Mouse (Mus musculus): ENCODE measurements around the gene Smcr8. TPM values are rescaled to one million over a fixed set of nuclear protein-coding genes. Genes with fewer than 3 reads are reported as not detected.

Smcr8 gene
- polyA plus RNA-seq, 1 experiment from 2014 or later = 8.2 TPM

DNA sequence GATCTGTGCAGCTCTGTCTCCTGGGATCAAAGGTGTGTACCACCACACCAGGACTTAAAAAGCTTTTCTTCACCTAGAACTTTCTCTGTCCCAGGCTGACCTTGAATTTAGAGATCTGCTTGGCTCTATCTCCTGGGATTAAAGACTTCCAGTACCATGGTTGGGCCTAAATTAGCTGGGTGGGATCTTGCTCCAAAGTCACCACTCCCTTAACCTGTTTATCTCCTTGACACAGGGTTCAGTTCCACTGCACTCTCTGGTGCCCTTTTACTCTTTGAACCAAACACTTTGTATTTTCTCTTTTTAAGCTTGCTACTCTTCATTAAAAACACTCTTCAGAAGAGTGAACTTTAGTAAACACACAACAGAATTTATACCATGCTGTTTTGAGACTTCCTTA, 39.9 kb upstream of the Smcr8 start:
- H3K4me3 ChIP-seq (ENCODE audit: low read depth, low read length) = no peak overlapping the region
- no peaks in the 10 kb centered on the region for H3K4me1 ChIP-seq (replicated peaks; ENCODE audit: control insufficient read depth, insufficient read depth, low read length)
- DNase-seq (ENCODE audit: low spot score) (no peak), ATAC-seq (replicated peaks; ENCODE audit: low FRiP score, low TSS enrichment, low read depth) (no peak)
- H3K9me3 ChIP-seq (ENCODE audit: control insufficient read depth, low read length) = no peaks in the 10 kb centered on the region
- no peak overlapping the region for H3K27ac ChIP-seq (ENCODE audit: low read depth)
- H3K36me3 ChIP-seq (ENCODE audit: control insufficient read depth, insufficient read depth, low read length) = peaks cover 40% of the 10 kb centered on the region
- H3K27me3 ChIP-seq (replicated peaks; ENCODE audit: control insufficient read depth, insufficient read depth, low read length) = no peaks in the 10 kb centered on the region
- H3K4me2 ChIP-seq (ENCODE audit: low read length) = no peak overlapping the region
- H3K9ac ChIP-seq (ENCODE audit: low read length) = no peak overlapping the region

DNA sequence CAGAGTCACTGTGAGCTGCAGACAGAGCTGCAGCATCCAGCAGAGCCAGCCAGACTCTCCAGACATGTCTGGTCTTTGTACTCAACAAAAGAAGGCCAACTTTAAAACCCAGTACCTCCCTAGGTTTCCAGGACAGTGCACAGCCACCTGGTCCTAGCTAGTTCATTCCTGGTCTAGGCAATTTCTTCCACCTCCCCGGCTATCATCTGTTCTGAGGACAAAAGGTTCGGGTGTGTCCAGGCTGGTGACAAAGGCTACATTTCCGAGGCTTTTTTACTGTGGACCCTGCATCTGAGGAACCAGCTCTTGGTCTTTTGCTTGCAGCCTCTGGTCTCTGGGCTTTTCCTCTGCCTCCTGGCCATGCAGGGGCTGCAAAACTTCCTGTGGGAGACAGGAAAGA, 37.0 kb upstream of the Smcr8 start:
- no peak overlapping the region for H3K4me2 ChIP-seq (ENCODE audit: low read length)
- WGBS = 87% methylated on average over 3 of the region's 3 CpGs
- no peaks in the 10 kb centered on the region for H3K27me3 ChIP-seq (replicated peaks; ENCODE audit: control insufficient read depth, insufficient read depth, low read length)
- no peaks in the 10 kb centered on the region for H3K4me1 ChIP-seq (replicated peaks; ENCODE audit: control insufficient read depth, insufficient read depth, low read length)
- no peak overlapping the region for H3K9ac ChIP-seq (ENCODE audit: low read length)
- no peak overlapping the region for H3K27ac ChIP-seq (ENCODE audit: low read depth)
- H3K9me3 ChIP-seq (ENCODE audit: control insufficient read depth, low read length) = no peaks in the 10 kb centered on the region
- ATAC-seq (replicated peaks; ENCODE audit: low FRiP score, low TSS enrichment, low read depth) (no peak), DNase-seq (ENCODE audit: low spot score) (no peak)
- H3K4me3 ChIP-seq (ENCODE audit: low read depth, low read length) = no peak overlapping the region
- peaks cover 61% of the 10 kb centered on the region for H3K36me3 ChIP-seq (ENCODE audit: control insufficient read depth, insufficient read depth, low read length)

DNA sequence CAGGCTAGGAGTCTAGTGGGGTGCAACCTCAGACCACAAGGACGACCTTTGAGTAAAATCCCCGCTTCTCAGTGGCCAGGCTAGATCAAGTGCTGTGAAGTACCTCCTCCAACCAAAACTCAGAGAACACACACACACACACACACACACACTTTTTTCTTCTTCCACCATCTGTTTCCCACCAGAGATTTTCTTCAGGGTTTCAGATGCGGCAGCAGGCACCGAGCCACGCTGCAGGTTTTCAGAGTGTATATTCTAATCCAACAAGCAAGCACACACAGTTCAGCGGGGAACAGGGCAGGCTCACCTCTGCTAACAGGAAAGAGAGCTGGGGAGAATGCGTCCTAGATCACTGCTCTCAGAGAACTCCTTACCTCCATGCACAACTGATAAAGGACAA, 21.8 kb upstream of the Smcr8 start:
- Histone ChIP-seq H3K4me2 (ENCODE audit: low read length) (no peak overlapping the region), H3K36me3 (ENCODE audit: control insufficient read depth, insufficient read depth, low read length) (peaks cover 78% of the 10 kb centered on the region), H3K4me1 (replicated peaks; ENCODE audit: control insufficient read depth, insufficient read depth, low read length) (no peaks in the 10 kb centered on the region), H3K27me3 (replicated peaks; ENCODE audit: control insufficient read depth, insufficient read depth, low read length) (no peaks in the 10 kb centered on the region), H3K4me3 (ENCODE audit: low read depth, low read length) (no peak overlapping the region), H3K27ac (ENCODE audit: low read depth) (no peak overlapping the region), H3K9me3 (ENCODE audit: control insufficient read depth, low read length) (no peaks in the 10 kb centered on the region), H3K9ac (ENCODE audit: low read length) (no peak overlapping the region)
- 84% methylated on average over 7 of the region's 7 CpGs for WGBS
- no peak for DNase-seq (ENCODE audit: low spot score)
- no peak for ATAC-seq (replicated peaks; ENCODE audit: low FRiP score, low TSS enrichment, low read depth)

DNA sequence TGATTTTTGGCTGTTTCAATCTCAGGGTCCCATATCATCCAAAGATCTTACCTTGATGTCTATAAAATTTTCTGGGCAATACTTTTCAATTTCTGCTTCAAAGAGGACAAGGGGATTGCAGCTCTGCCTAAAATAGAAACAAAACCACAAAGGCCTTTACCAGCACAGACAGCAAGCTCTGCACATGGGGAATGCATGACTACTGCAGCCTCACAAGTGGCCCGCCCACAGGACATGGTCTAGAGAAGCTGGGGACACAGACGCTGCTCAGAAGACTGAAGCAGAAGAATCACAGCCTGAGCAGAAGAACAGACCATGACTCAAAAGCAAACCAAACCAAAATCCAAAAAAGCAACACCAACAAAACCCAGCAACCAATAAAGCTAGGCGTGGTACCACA, 15.6 kb upstream of the Smcr8 start:
- Histone ChIP-seq H3K4me1 (replicated peaks; ENCODE audit: control insufficient read depth, insufficient read depth, low read length) (no peaks in the 10 kb centered on the region), H3K4me2 (ENCODE audit: low read length) (no peak overlapping the region), H3K9ac (ENCODE audit: low read length) (no peak overlapping the region), H3K9me3 (ENCODE audit: control insufficient read depth, low read length) (no peaks in the 10 kb centered on the region), H3K27ac (ENCODE audit: low read depth) (no peak overlapping the region), H3K36me3 (ENCODE audit: control insufficient read depth, insufficient read depth, low read length) (peaks cover 54% of the 10 kb centered on the region), H3K4me3 (ENCODE audit: low read depth, low read length) (no peak overlapping the region), H3K27me3 (replicated peaks; ENCODE audit: control insufficient read depth, insufficient read depth, low read length) (no peaks in the 10 kb centered on the region)
- DNase-seq (ENCODE audit: low spot score) (no peak), ATAC-seq (replicated peaks; ENCODE audit: low FRiP score, low TSS enrichment, low read depth) (no peak)
- 91% methylated on average over 3 of the region's 3 CpGs for WGBS

DNA sequence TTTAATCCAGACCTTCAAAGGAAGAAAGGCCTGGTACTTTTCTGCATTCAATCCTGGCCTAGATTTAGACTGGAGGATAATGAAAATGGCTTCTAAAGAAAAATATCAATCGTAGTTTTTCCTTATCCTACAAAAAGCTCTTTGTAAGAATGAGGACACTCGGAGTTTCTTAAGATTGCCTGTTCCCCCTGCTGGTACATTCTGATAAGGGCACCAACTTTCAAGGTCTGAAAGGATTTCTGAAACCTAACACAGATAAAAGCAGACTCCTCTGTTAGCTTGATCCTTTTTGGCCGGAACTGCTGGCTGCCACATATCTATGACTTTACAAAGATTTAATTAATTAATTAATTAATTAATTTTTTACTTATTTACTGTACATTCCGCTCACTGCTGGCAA, 10.4 kb upstream of the Smcr8 start:
- DNase-seq (ENCODE audit: low spot score) (no peak), ATAC-seq (replicated peaks; ENCODE audit: low FRiP score, low TSS enrichment, low read depth) (no peak)
- H3K4me2 ChIP-seq (ENCODE audit: low read length) = no peak overlapping the region
- 83% methylated on average over 4 of the region's 4 CpGs for WGBS
- H3K4me1 ChIP-seq (replicated peaks; ENCODE audit: control insufficient read depth, insufficient read depth, low read length) = no peaks in the 10 kb centered on the region
- no peak overlapping the region for H3K4me3 ChIP-seq (ENCODE audit: low read depth, low read length)
- H3K27me3 ChIP-seq (replicated peaks; ENCODE audit: control insufficient read depth, insufficient read depth, low read length) = no peaks in the 10 kb centered on the region
- peaks cover 10% of the 10 kb centered on the region for H3K36me3 ChIP-seq (ENCODE audit: control insufficient read depth, insufficient read depth, low read length)
- no peak overlapping the region for H3K9ac ChIP-seq (ENCODE audit: low read length)
- no peak overlapping the region for H3K27ac ChIP-seq (ENCODE audit: low read depth)
- no peaks in the 10 kb centered on the region for H3K9me3 ChIP-seq (ENCODE audit: control insufficient read depth, low read length)

DNA sequence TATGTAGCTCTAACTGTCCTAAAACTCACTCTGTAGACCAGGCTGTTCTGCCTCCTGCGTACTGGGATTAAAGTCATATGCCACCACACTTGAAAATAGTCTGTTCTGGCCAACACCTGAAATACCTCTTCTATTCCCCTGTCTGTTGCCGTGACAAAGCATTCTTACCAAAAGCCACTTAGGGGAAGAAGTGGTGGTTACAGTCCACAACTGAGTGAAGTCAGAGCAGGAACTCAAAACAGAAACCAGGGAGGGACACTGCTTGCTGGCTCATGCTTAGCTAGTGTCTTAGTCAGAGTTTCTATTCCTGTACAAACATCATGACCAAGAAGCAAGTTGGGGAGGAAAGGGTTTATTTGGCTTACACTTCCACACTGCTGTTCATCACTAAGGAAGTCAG, 8.0 kb upstream of the Smcr8 start:
- Histone ChIP-seq H3K27me3 (replicated peaks; ENCODE audit: control insufficient read depth, insufficient read depth, low read length) (no peaks in the 10 kb centered on the region), H3K4me2 (ENCODE audit: low read length) (no peak overlapping the region), H3K4me1 (replicated peaks; ENCODE audit: control insufficient read depth, insufficient read depth, low read length) (no peaks in the 10 kb centered on the region), H3K4me3 (ENCODE audit: low read depth, low read length) (no peak overlapping the region), H3K36me3 (ENCODE audit: control insufficient read depth, insufficient read depth, low read length) (no peaks in the 10 kb centered on the region), H3K9me3 (ENCODE audit: control insufficient read depth, low read length) (no peaks in the 10 kb centered on the region), H3K27ac (ENCODE audit: low read depth) (no peak overlapping the region), H3K9ac (ENCODE audit: low read length) (no peak overlapping the region)
- ATAC-seq (replicated peaks; ENCODE audit: low FRiP score, low TSS enrichment, low read depth) (no peak), DNase-seq (ENCODE audit: low spot score) (no peak)
- 93% methylated on average over 2 of the region's 2 CpGs for WGBS

DNA sequence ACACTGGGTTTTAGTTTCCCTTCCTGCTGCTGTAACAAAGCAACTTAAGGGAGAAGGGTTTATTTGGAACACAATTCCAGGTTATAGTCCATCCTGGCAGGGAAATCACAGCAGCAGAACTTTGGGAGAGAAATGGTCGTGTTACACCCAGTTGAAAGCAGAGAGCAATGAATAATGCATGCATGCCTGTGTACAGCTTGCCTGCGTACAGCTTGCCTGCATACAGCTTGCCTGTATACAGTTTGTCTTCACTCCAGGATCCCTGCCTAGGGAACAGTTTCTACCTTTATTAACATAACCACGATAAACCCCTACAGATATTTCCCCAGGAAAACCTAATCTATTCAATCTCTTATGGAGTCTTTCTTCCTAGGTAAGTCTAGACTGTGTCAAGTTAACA, 6.5 kb upstream of the Smcr8 start:
- Histone ChIP-seq H3K4me1 (replicated peaks; ENCODE audit: control insufficient read depth, insufficient read depth, low read length) (peaks cover 10% of the 10 kb centered on the region), H3K9ac (ENCODE audit: low read length) (no peak overlapping the region), H3K4me3 (ENCODE audit: low read depth, low read length) (no peak overlapping the region), H3K27me3 (replicated peaks; ENCODE audit: control insufficient read depth, insufficient read depth, low read length) (no peaks in the 10 kb centered on the region), H3K36me3 (ENCODE audit: control insufficient read depth, insufficient read depth, low read length) (no peaks in the 10 kb centered on the region), H3K9me3 (ENCODE audit: control insufficient read depth, low read length) (no peaks in the 10 kb centered on the region), H3K27ac (ENCODE audit: low read depth) (no peak overlapping the region), H3K4me2 (ENCODE audit: low read length) (no peak overlapping the region)
- DNase-seq (ENCODE audit: low spot score) (no peak), ATAC-seq (replicated peaks; ENCODE audit: low FRiP score, low TSS enrichment, low read depth) (no peak)
- 90% methylated on average over 3 of the region's 3 CpGs for WGBS

DNA sequence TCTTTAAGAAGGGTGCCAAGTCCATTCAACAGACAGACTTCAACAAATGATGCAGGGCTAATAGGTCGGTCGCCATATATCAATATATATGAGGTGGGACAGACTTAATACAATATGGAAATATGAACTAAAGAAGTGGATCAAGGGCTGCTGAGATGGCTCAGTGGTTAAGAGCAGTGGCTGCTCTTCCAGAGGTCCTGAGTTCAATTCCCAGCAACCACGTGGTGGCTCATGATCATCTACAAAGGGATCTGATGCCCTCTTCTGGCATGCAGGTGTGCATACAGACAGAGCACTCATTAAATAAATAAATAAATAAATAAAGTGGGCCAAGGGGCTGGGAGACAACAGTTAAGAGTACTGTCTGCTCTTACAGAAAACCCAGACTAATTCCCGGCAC, 5.2 kb upstream of the Smcr8 start:
- no peak for ATAC-seq (replicated peaks; ENCODE audit: low FRiP score, low TSS enrichment, low read depth)
- no peak for DNase-seq (ENCODE audit: low spot score)
- 84% methylated on average over 4 of the region's 4 CpGs for WGBS
- Histone ChIP-seq H3K9ac (ENCODE audit: low read length) (no peak overlapping the region), H3K27me3 (replicated peaks; ENCODE audit: control insufficient read depth, insufficient read depth, low read length) (no peaks in the 10 kb centered on the region), H3K36me3 (ENCODE audit: control insufficient read depth, insufficient read depth, low read length) (no peaks in the 10 kb centered on the region), H3K9me3 (ENCODE audit: control insufficient read depth, low read length) (no peaks in the 10 kb centered on the region), H3K4me3 (ENCODE audit: low read depth, low read length) (no peak overlapping the region), H3K4me2 (ENCODE audit: low read length) (no peak overlapping the region), H3K4me1 (replicated peaks; ENCODE audit: control insufficient read depth, insufficient read depth, low read length) (peaks cover 15% of the 10 kb centered on the region), H3K27ac (ENCODE audit: low read depth) (no peak overlapping the region)

DNA sequence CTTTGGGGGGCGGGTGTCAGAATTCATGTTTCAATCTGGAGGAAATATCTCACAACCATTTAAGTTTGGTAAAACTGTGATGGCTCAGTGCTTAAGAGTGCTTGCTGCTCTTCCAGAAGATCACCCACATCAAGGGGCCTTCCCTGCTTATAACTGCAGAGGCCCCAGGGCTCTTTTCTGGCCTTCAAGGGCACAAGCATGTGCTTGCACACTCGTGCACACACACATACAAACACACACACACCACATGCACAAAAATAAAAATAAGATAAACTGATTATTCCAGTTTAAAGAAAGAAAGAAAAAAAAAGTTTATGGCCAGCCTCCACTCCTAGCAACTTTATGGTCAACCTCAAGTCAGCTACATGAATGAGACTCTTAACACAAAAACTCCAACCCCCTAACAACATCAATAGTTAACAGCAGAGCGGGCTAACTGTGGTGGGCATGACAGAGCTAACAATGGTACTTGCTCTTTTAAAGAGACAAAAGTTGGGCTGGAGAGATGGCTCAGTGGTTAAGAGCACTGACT, 3.1 kb upstream of the Smcr8 start:
- DNase-seq (ENCODE audit: low spot score) (no peak), ATAC-seq (replicated peaks; ENCODE audit: low FRiP score, low TSS enrichment, low read depth) (no peak)
- no peak overlapping the region for H3K4me3 ChIP-seq (ENCODE audit: low read depth, low read length)
- H3K27me3 ChIP-seq (replicated peaks; ENCODE audit: control insufficient read depth, insufficient read depth, low read length) = no peaks in the 10 kb centered on the region
- no peaks in the 10 kb centered on the region for H3K9me3 ChIP-seq (ENCODE audit: control insufficient read depth, low read length)
- WGBS = 78% methylated on average over 3 of the region's 3 CpGs
- no peak overlapping the region for H3K4me2 ChIP-seq (ENCODE audit: low read length)
- H3K27ac ChIP-seq (ENCODE audit: low read depth) = no peak overlapping the region
- no peaks in the 10 kb centered on the region for H3K36me3 ChIP-seq (ENCODE audit: control insufficient read depth, insufficient read depth, low read length)
- no peak overlapping the region for H3K9ac ChIP-seq (ENCODE audit: low read length)
- peaks cover 27% of the 10 kb centered on the region for H3K4me1 ChIP-seq (replicated peaks; ENCODE audit: control insufficient read depth, insufficient read depth, low read length)
